Mouse (Mus musculus): ENCODE measurements at regions not wholly inside any gene's neighbourhood (a gene's known extent, or its start where the extent isn't known, plus 50 kb on each side); places are given as distances from the start of the nearest gene placed in this dataset.

DNA sequence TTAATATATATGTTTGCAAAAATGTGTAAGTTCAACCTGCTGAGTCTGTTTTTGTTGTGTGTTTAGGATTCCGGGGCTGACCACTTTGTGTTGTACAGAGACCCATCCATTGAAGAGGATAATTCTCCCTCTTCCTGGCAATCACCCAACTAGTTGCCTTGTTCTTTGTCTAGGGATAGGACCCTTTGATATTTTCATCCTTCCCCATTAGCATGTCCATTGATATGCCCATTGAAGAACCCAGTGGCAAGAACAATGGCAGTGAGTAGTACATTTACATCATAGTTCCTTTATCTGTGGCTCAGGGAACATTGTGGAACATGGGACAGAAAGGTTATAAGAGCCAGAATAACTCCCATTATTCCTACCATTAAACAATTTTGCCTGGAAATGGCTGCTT, 160.9 kb upstream of the Irx4 start:
- TF ChIP-seq CTCF (IDR thresholded peaks at IDR 0.05; ENCODE audit: low read depth, low read length) (no peak), TAL1 (conservative IDR thresholded peaks at IDR 0.05; ENCODE audit: low read depth, low read length) (no peak), POLR2AphosphoS5 (IDR thresholded peaks at IDR 0.05; ENCODE audit: insufficient replicate concordance, low read depth, low read length) (no peak)

All from G1E (cell line).